Mouse (Mus musculus) naive thymus-derived CD4-positive, alpha-beta T cell, adult 2 months (primary cell): Measurements from ENCODE around the gene G6pdx.
A peak's percentile ranks its signal among the peaks of the same experiment; 100 is the strongest.

Source experiments
- DNase-seq: peaks from one replicate; pipeline ENCODE4 v3.0.0-alpha.2; 2011; ENCODE audit warnings: low read depth

The G6pdx gene

GRCm38 (mm10) chrX:74428826-74429276 lies at the start of gene G6pdx:
Gene G6pdx, minus strand, starts transcription at chrX:74429194.
- DNase-seq = peak; percentile 94

- DNase-seq = peak; percentile 55
Measured at GRCm38 (mm10) chrX:74452773-74453172, 23.8 kb upstream of the G6pdx start.

DNA sequence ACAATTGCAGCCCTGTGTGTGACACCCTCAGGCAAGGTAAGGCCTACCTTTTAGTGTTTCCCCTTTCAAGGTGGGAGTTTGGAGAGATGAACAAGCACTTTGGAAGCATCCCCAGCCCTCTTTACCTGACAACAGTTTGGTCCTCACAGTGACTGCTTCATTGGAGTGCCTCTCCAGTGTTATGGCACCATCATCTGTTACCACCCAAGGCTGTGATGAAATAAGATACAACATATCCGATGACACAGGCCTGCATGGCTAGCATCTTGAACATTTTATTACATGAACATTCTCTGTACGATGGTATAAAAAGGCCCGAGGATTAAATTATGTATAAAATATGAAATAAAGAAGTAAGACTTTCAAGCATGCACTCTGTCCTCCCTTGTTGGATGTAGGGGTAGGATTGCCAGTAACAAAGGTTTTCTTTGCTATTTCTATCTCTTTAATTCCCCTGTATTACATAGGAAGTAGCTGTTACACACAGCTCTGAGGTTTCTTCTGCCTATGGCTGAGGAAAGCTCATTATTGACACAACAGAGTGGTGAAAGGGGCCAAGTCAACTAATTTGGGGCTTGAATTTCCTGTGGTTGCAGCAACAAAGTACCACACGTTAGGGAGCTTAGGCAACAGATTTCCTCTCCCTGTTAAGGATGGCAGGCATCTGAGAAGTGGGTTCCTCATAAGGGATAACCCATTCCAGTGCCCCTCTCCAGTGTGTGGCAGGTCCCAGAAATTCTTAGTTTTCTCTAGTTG lies 22.3 kb upstream of the G6pdx start:
- DNase-seq = no peak

DNA sequence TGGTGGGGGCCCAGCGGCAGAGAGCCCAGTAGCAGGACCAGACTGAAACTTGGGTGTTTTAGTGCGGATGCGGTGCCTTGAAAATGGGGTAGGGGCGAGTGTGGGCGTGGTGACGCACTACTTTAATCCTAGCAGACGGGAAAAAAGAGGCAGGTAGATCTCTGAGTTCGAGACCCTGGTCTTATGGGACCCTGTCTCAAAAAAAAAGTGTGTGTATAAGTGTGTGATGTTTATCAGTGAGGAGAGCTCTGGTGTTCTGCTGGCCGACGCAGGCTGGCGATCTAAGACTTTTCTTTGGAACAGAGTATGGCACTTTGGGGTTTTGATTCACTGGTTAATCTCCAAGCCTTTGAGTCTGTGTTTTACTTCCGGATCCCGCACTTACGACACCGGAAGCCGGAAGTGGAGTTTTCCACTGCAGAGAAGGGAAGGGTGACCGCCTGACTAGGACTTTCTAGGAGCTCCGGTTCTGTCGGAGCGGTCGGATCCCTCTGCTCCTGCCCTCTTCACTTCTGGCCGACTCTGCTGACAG lies 362 bp upstream of the G6pdx start:
- peak; percentile 84 for DNase-seq

- DNase-seq = no peak
Measured at GRCm38 (mm10) chrX:74428146-74428825, 708 bp downstream of the G6pdx start.

- no peak for DNase-seq
Measured at GRCm38 (mm10) chrX:74427116-74427515, 1.9 kb downstream of the G6pdx start.

DNA sequence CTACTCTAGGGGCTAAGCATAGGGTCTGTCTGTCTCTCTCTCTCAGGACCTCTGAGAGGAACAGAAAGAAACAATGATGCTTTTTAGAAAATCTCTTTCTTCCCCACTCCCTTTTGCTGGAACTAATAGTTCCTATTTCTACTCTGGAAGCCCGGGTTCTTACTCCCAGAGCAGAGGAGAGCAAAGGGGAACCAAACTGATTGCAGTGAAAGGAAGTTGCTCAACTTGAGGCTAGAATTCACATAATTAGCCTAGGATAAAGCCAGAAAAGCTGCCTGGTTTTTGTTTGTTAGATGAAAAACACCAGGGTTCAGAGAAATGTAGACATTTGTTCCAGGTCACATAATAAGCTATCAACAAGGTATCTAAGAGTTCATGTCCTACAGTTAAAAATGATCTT lies 2.7 kb downstream of the G6pdx start:
- no peak for DNase-seq

DNA sequence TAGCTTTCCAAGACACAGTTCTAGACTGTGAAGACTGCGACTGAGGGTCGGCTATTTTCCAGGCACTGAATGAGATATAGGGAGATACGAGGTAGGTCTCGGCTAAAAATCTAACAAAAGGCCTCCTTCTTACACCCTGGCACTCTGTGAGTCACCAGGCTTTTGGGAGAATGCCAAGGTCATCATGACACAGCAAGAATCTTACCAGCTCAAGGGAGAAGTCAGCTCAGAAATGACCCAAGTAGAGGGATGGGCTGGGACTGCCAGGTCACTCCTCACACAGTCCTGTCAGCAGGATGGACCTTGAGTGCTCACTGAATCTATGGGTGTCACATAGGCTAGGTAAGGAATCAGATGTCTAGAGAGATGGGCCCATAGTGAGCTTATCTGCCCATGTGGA lies 3.8 kb downstream of the G6pdx start:
- no peak for DNase-seq

- no peak for DNase-seq
Measured at GRCm38 (mm10) chrX:74424443-74424842, 4.6 kb downstream of the G6pdx start.

- peak; percentile 84 for DNase-seq
Measured at GRCm38 (mm10) chrX:74413377-74413776, 15.6 kb downstream of the G6pdx start.

DNA sequence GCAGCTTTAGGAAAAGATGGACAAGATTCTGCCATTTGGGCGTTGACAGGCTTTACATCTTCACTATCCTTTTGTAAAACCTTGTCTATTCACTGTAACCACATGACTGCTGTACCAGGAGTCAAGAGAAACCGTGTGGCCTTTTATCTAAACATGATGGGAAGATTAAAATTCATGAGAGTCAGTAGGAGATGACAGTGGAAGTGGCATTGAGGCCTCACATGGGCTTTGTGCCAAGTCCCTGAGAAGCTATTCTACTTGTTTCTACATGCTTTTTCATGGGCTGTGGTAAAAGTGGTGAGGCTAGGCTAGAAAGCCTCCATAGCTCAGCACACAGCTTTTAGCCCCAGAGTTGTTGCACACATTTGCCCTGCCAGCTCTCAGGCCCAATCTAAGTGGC lies 20.7 kb downstream of the G6pdx start:
- no peak for DNase-seq

DNA sequence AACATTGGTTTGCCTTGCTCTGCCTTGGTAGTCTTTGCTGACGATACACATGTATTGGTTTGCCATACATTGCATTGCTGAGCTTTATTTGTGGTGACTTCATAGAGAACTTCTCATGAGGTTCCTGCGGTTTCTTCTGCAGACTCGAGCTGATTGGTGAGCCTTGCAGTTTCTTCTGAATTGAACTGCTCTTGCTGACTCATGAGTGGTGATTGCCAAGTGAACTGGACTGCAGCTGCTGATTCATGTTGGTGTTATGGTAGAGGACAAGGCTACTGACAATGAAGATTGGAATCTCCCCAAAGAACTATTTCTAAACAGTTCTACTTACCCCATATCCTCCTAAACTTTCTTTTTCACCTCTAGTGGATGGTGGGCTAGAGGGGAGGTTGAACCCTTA lies 28.9 kb downstream of the G6pdx start:
- DNase-seq = no peak

GRCm38 (mm10) chrX:74392535-74393443 lies 36.2 kb downstream of the G6pdx start, which contains the start of the genes Fam3a and Ikbkg:
Gene Fam3a, minus strand, starts transcription at chrX:74393272.
Gene Ikbkg, plus strand, starts transcription at chrX:74393290.
- DNase-seq = peak; percentile 91

DNA sequence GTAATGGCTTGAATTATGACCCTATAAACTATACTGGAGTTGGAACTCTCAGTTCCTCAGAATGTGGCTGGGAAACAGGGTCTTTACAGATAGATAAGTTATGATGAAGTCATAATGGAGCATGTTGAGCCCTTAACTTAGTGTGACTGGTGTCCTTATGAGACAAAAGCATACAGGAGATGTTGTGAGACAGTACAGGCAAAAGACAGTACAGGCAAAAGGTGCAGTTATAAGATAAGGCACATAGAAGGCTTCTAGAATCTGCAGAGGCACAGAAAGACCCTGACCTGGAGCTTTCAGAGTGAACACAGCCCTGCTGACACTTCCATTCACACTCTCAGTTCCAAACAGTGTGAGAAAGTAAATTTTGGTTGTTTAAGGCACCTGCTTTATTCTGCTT lies 40.8 kb downstream of the G6pdx start:
- no peak for DNase-seq

DNA sequence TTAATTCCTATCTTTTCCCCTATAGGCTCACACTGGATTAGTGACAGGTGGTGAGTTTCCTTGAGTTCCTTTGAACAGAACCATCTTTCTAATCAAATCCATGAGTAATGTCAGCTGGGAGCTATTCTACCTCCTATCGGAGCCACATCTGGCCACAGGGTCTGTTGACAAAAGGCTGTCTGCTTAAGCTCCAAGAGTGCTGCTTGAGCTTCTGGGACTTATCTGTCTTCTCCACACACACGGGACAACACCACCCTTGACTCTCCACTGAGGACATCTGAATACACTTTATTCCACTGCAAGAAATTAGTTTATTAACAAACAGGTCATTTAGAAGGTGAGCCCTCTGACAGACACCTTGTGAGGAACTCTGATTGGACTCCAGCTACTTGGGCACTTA lies 44.5 kb downstream of the G6pdx start:
- DNase-seq = no peak

GRCm38 (mm10) chrX:74372888-74373549 lies 56.0 kb downstream of the G6pdx start, which contains the start of the genes Ubl4a and Slc10a3:
Gene Ubl4a, minus strand, starts transcription at chrX:74373218.
Gene Slc10a3, minus strand, starts transcription at chrX:74373349.
- peak; percentile 91 for DNase-seq

DNA sequence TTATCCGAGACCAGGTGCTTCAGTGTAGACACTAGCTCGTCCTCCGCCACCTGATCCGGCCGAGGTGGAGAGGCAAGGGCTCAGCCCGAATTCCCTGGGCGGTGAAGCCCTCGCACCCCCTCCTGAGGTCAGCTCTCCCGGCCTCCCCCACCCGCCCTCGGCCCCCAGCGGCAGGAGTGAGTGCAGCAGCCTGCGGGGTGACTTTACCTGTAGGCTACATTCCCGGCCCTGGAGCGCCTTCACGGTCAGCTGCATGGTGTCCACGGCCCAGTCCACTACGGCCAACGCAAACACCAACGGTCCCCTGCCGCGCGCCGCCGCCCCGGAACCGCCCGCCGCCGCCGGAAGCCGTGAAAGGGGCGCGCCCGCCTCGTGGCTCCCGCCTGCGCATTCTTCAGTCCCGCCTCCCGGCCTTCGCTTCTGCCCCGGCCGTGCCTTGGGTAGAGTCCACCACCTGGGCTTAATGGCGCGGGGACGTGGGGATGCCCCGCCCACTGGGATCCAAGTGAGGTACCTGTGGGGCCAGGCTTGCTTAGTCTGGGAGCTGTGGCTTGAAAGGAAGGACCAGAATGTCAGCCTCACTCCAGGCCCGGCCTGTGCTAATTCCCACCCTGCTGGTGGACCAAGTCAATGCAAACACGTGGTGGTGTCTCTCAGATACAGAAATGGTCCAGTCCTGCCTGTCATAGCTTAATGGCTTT lies 60.6 kb downstream of the G6pdx start:
- DNase-seq = peak; percentile 61

GRCm38 (mm10) chrX:74367512-74367911 lies 61.5 kb downstream of the G6pdx start:
- no peak for DNase-seq
